Mouse (Mus musculus): ENCODE data around the gene Tspyl2. TPM values are rescaled to one million over a fixed set of nuclear protein-coding genes. Genes with fewer than 3 reads are reported as not detected.

Tspyl2 gene
- polyA plus RNA-seq, 1 experiment = 18.9 TPM

Other genes with a start within 250 kb of the Tspyl2 start
- gene Iqsec2, start 198.2 kb downstream of the Tspyl2 start, polyA plus RNA-seq (2012; rRNA removed) = 4.9 and 6.6 TPM in 2 replicates
- 55.1 and 60.9 TPM in 2 replicates for gene Kdm5c, start 109.4 kb downstream of the Tspyl2 start, polyA plus RNA-seq (2012; rRNA removed)
- 5.0 and 6.1 TPM in 2 replicates for gene Kantr, start 14.9 kb downstream of the Tspyl2 start, polyA plus RNA-seq (2012; rRNA removed)
- gene Gpr173, start 26.3 kb upstream of the Tspyl2 start, polyA plus RNA-seq (2012; rRNA removed) = 0.82 and 1.2 TPM in 2 replicates
- gene Cldn34a, start 220.9 kb upstream of the Tspyl2 start, polyA plus RNA-seq (2012; rRNA removed) = not detected in 2 replicates